9 mouse cellular contexts compared by ENCODE assay signal in genomic region chr8:120383713-120384112, GRCm38 (mm10).
DNase-seq lines count a peak whose midpoint lies in the region; ATAC-seq lines count a peak whose summit lies in the region.
"Had no signal": no experiment of that assay in that cellular context is flagged by ENCODE, and none has a peak within 500 bp of the region (broad histone marks: within the 10 kb centered on the region; RNA-seq: fewer than 3 reads in every experiment).

No protein-coding gene starts in this region.

- H3K27ac ChIP-seq in heart, embryonic 12.5 days (ENCODE audit: poor library complexity, severe bottlenecking), result peak overlapping the region; percentile 97
- H3K27ac ChIP-seq in neural tube, embryonic 12.5 days, result peak overlapping the region; percentile 70; the same call in 1 of the 2 replicates
- H3K27ac ChIP-seq in hindbrain, embryonic 15.5 days (replicated peaks), result peak overlapping the region; percentile 82; the same call in 1 of the 2 replicates

- 33% methylated on average over 6 of the region's 6 CpGs for WGBS in heart, embryonic 12.5 days
- WGBS in neural tube, embryonic 12.5 days, result 46% methylated on average over 6 of the region's 6 CpGs
- 43% methylated on average over 6 of the region's 6 CpGs for WGBS in hindbrain, embryonic 15.5 days

- DNase-seq in heart, postnatal 10 days, result no peak
- no peak for DNase-seq in neural tube, embryonic 10.5 days (ENCODE audit: extremely low spot score, low spot score)
- DNase-seq in B cell, adult 2 months, result no peak
- no peak for DNase-seq in frontal cortex, adult 2 months (ENCODE audit: extremely low spot score in 1 of 2, low spot score in 1 of 2)
- no peak for DNase-seq in thymus, postnatal 4 days
- DNase-seq: lung, adult 18-20 months had no signal

- 0 out of 2 replicates have a peak overlapping the region, but pooled peaks have one; percentile 42 for H3K4me2 ChIP-seq in heart, embryonic 12.5 days
- H3K4me2 ChIP-seq in neural tube, embryonic 12.5 days (replicated peaks), result no peak overlapping the region
- H3K4me2 ChIP-seq in hindbrain, embryonic 15.5 days, result no peak overlapping the region

- no peak for ATAC-seq in heart, embryonic 12.5 days (ENCODE audit: insufficient number of reproducible peaks, low FRiP score)
- ATAC-seq in neural tube, embryonic 12.5 days (ENCODE audit: low FRiP score, low read depth), result no peak
- ATAC-seq in hindbrain, embryonic 15.5 days (ENCODE audit: low FRiP score, low read depth), result no peak

- no peaks in the 10 kb centered on the region for H3K27me3 ChIP-seq in heart, embryonic 12.5 days (replicated peaks)
- no peaks in the 10 kb centered on the region for H3K27me3 ChIP-seq in neural tube, embryonic 12.5 days (replicated peaks)
- H3K27me3 ChIP-seq in hindbrain, embryonic 15.5 days, result no peaks in the 10 kb centered on the region

- no peak overlapping the region for H3K4me3 ChIP-seq in heart, embryonic 12.5 days
- H3K4me3 ChIP-seq in neural tube, embryonic 12.5 days, result no peak overlapping the region
- no peak overlapping the region for H3K4me3 ChIP-seq in hindbrain, embryonic 15.5 days

- peaks cover 56% of the 10 kb centered on the region for H3K4me1 ChIP-seq in heart, embryonic 12.5 days (replicated peaks)
- peaks cover 76% of the 10 kb centered on the region for H3K4me1 ChIP-seq in neural tube, embryonic 12.5 days
- peaks cover 55% of the 10 kb centered on the region for H3K4me1 ChIP-seq in hindbrain, embryonic 15.5 days (replicated peaks)

- H3K9ac ChIP-seq in heart, embryonic 12.5 days, result 0 out of 2 replicates have a peak overlapping the region, but pooled peaks have one; percentile 61
- H3K9ac ChIP-seq in neural tube, embryonic 12.5 days, result no peak overlapping the region
- H3K9ac ChIP-seq in hindbrain, embryonic 15.5 days, result no peak overlapping the region

- H3K9me3 ChIP-seq in heart, embryonic 12.5 days (replicated peaks), result no peaks in the 10 kb centered on the region; the same call in 1 of the 2 replicates
- H3K9me3 ChIP-seq in neural tube, embryonic 12.5 days, result no peaks in the 10 kb centered on the region
- H3K9me3 ChIP-seq in hindbrain, embryonic 15.5 days, result no peaks in the 10 kb centered on the region

- intact Hi-C loops in heart, postnatal 10 days (cut with DNase I), result no loop called here

- no peaks in the 10 kb centered on the region for H3K36me3 ChIP-seq in heart, embryonic 12.5 days
- no peaks in the 10 kb centered on the region for H3K36me3 ChIP-seq in neural tube, embryonic 12.5 days
- H3K36me3 ChIP-seq in hindbrain, embryonic 15.5 days, result no peaks in the 10 kb centered on the region
